Mouse (Mus musculus): ENCODE measurements at regions not wholly inside any gene's neighbourhood (a gene's known extent, or its start where the extent isn't known, plus 50 kb on each side); places are given as distances from the start of the nearest gene placed in this dataset.
A peak's percentile ranks its signal among the peaks of the same experiment; 100 is the strongest.

GRCm38 (mm10) chr16:92997636-92998035 is 171.7 kb upstream of the Runx1 start:
- 0 out of 2 replicates have a peak, but pooled peaks have one; percentile 47 for TF ChIP-seq POLR2A (IDR thresholded peaks at IDR 0.05; ENCODE audit: low read depth, low read length)
- no peak for TF ChIP-seq CTCF (IDR thresholded peaks at IDR 0.05; ENCODE audit: borderline replicate concordance, insufficient read depth, low read length)

Measured in embryonic fibroblast, embryonic 13.5 days (primary cell).